Mouse (Mus musculus): ENCODE data around the gene Cdkal1.

GRCm38 (mm10) chr13:29148616-29149015, 706.9 kb downstream of the Cdkal1 start:
- TF ChIP-seq CTCF (conservative IDR thresholded peaks at IDR 0.05; ENCODE audit: low read length) (no peak), NANOG (IDR thresholded peaks at IDR 0.05; ENCODE audit: borderline replicate concordance, low read length) (no peak), POU5F1 (IDR thresholded peaks at IDR 0.05; ENCODE audit: borderline replicate concordance, low read length) (no peak)

Data from E14TG2a.4 (cell line).